Mouse (Mus musculus) lung, postnatal 0 days (tissue): Measurements from ENCODE around the gene Gm49630. TPM values are rescaled to one million over a fixed set of nuclear protein-coding genes. Genes with fewer than 3 reads are reported as not detected.
"Not testable (repeated sequence)": the region's sequence is repeated elsewhere in the genome, so short reads cannot be mapped to it uniquely, and the experiment has no call there.

Experiments
- ATAC-seq: fragments of 200-750 bp; cut with Nextera tagmentation; 2 replicates; pipeline ENCODE4 v1.8.0; 2017; ENCODE audit warnings: moderate library complexity
- DNase-seq: peaks from one replicate; pipeline ENCODE4 v3.0.0-alpha.2; 2016; ENCODE audit warnings: low spot score
- H3K27ac ChIP-seq: fragments of 300-500 bp; sonication (generic); 2 replicates; pipeline ENCODE4 v1.5.1; 2014; ENCODE audit warnings: antibody characterized with exemption, mild to moderate bottlenecking, low read length, mixed read lengths
- H3K27me3 ChIP-seq: fragments of 300-500 bp; sonication (generic); replicated peaks from 2 replicates; pipeline ENCODE4 v1.6.1; 2014; ENCODE audit warnings: low read length, mixed read lengths; ENCODE audit not compliant: insufficient read depth
- H3K36me3 ChIP-seq: fragments of 300-500 bp; sonication (generic); 2 replicates; pipeline ENCODE4 v1.6.1; 2014; ENCODE audit warnings: low read length, mixed read lengths; ENCODE audit not compliant: insufficient read depth
- H3K4me1 ChIP-seq: fragments of 300-500 bp; sonication (generic); 2 replicates; pipeline ENCODE4 v1.6.1; 2014; ENCODE audit warnings: antibody characterized with exemption, low read depth, low read length, mixed read lengths; ENCODE audit not compliant: insufficient read depth
- H3K4me2 ChIP-seq: fragments of 300-500 bp; sonication (generic); replicated peaks from 2 replicates; pipeline ENCODE4 v1.6.1; 2014; ENCODE audit warnings: low read depth, mild to moderate bottlenecking, low read length, moderate library complexity, mixed read lengths
- H3K4me3 ChIP-seq: fragments of 300-500 bp; sonication (generic); 2 replicates; pipeline ENCODE4 v1.5.1; 2014; ENCODE audit warnings: low read depth, low read length
- H3K9ac ChIP-seq: fragments of 300-500 bp; sonication (generic); replicated peaks from 2 replicates; pipeline ENCODE4 v1.6.1; 2014; ENCODE audit warnings: low read depth, mild to moderate bottlenecking
- H3K9me3 ChIP-seq: fragments of 300-500 bp; sonication (generic); 2 replicates; pipeline ENCODE4 v1.6.1; 2016; ENCODE audit warnings: low read length, mixed read lengths
- WGBS: fragments of 180-500 bp; shearing (Covaris S2); extraction: QIAGEN DNeasy Blood & Tissue Kit; methylation state at CpG from one replicate; pipeline ENCODE4 v1.1.7; 2014; 5-methylcytosine and 5-hydroxymethylcytosine counted together
- polyA plus RNA-seq: library from polyadenylated mRNA; unstranded; fragments of >200 nt; fragmentation: Nextera tagmentation; extraction: Ambion mirVana; gene quantifications from 2 replicates; pipeline ENCODE4 v1.2.1, GENCODE M21; 2015

Gm49630 gene
- polyA plus RNA-seq, 1 experiment from 2014 or later = not detected

DNA sequence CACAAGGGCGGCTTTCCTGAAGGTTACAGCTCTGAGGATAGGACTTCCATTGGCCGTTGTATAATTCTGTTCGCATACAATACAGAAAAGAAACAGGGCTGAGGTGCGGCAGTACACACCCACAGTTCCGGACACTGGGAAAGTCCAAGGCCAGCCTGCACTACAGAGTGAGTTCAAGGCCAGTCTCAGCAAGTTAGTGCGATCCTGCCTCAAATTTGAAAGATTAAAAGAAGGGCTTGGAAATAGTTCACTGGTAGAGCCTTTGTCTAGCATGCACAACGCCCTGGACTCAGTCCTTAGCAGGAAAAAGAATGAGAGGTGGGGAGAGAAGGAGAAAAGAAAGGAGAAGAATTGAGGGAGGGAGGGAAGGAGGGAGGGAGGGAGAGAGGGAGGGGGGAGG is 23.3 kb upstream of the Gm49630 start:
- not testable (repeated sequence) for H3K27me3 ChIP-seq, DNase-seq, ATAC-seq, H3K4me3 ChIP-seq, H3K27ac ChIP-seq, H3K4me2 ChIP-seq, H3K36me3 ChIP-seq, H3K9me3 ChIP-seq, H3K4me1 ChIP-seq, H3K9ac ChIP-seq
- WGBS = 84% methylated on average over 7 of the region's 7 CpGs

GRCm38 (mm10) chr17:7389898-7390297 is 18.1 kb upstream of the Gm49630 start:
- H3K9ac ChIP-seq, H3K4me2 ChIP-seq, H3K4me1 ChIP-seq, H3K36me3 ChIP-seq, H3K27ac ChIP-seq, DNase-seq, ATAC-seq, H3K4me3 ChIP-seq, H3K9me3 ChIP-seq, H3K27me3 ChIP-seq: not testable (repeated sequence)
- WGBS = 62% methylated on average over 7 of the region's 7 CpGs

GRCm38 (mm10) chr17:7388958-7389356 is 17.2 kb upstream of the Gm49630 start:
- not testable (repeated sequence) for ATAC-seq, H3K4me1 ChIP-seq, DNase-seq, H3K9me3 ChIP-seq, H3K36me3 ChIP-seq, H3K9ac ChIP-seq, H3K4me3 ChIP-seq, H3K4me2 ChIP-seq, H3K27ac ChIP-seq, H3K27me3 ChIP-seq
- 64% methylated on average over 6 of the region's 8 CpGs for WGBS

DNA sequence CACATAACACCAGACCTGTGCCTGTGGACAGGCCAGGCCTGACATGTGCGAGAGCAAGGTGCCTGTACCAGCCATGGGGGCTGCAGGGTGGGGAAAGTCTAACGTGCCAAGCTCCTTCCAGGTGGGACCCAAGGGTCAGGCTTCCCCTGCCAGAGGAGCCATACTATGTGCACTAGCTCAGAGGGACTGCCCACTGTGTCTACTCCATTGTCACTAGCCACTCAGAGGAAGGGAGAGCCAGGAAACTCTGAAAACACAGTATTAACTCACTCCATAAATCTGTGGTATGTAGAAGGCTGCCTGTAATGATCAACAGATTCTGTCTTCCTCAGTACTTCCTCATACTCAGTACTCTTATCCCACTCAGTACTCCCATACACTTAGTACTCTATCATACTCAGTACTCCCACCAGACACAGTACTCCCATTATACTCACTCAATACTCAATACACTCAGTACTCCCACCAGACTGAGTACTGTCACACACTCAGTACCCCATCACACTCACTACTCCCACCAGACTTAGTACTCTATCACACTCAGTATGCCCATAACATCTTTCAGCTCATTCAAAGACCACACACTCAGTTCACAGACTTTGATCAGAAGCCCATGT is 16.7 kb upstream of the Gm49630 start:
- WGBS = no CpG with 5 or more reads among the region's 2 CpGs
- not testable (repeated sequence) for H3K4me2 ChIP-seq, H3K4me3 ChIP-seq, H3K9me3 ChIP-seq, H3K9ac ChIP-seq, H3K36me3 ChIP-seq, H3K27ac ChIP-seq, H3K4me1 ChIP-seq, ATAC-seq, DNase-seq, H3K27me3 ChIP-seq

DNA sequence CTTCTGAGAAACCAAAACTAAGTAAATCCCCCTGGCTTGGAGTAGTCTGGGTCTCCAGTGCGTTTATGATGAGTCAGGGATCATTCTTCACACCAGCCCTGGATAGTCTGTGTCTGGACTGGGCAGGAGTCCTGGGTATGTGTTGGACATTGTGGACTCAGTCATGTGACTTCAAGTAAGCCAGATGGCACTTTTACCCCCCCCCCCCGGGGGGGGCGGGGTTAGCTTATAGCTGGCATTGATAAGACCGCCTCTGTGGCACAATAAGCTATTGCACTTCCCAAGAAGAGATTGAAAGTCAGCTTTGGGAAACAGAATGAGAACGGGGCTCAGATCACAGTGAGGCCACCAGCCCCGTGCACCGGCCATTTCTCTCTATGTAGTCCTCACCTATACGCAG is 14.2 kb upstream of the Gm49630 start:
- not testable (repeated sequence) for DNase-seq, H3K4me1 ChIP-seq, H3K36me3 ChIP-seq, H3K4me3 ChIP-seq, H3K9ac ChIP-seq, H3K4me2 ChIP-seq, H3K27ac ChIP-seq, H3K27me3 ChIP-seq, ATAC-seq, H3K9me3 ChIP-seq
- WGBS = 74% methylated on average over 8 of the region's 8 CpGs

DNA sequence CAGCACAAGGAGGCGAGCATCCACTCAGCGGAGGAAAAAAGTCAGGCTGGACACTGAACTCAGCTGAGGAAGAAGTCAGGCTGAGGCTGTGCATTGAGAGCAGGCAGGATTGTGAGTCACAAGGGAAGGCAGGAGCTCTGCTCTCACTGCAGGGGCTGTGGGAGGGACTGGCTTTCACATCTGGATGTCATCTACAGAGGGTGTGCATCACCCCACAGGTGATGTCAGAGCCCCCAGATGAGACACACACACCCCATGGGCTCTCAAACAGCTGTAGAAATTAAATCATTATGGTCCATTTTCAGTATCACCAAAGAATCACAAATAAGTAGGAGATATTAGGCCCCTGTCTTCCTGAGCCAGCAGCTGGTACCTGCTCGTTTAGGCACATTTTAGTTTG is 13.6 kb upstream of the Gm49630 start, which contains the start of gene Unc93a2:
TSS of gene Unc93a2 (minus strand) at position 101 of the 400 bp plus-strand sequence.
- H3K36me3 ChIP-seq, H3K27ac ChIP-seq, ATAC-seq, H3K9ac ChIP-seq, DNase-seq, H3K4me1 ChIP-seq, H3K9me3 ChIP-seq, H3K27me3 ChIP-seq, H3K4me3 ChIP-seq, H3K4me2 ChIP-seq: not testable (repeated sequence)
- 72% methylated on average over 3 of the region's 3 CpGs for WGBS

GRCm38 (mm10) chr17:7383167-7384143 is 11.7 kb upstream of the Gm49630 start:
- not testable (repeated sequence) for ATAC-seq
- WGBS = 77% methylated on average over 7 of the region's 13 CpGs

DNA sequence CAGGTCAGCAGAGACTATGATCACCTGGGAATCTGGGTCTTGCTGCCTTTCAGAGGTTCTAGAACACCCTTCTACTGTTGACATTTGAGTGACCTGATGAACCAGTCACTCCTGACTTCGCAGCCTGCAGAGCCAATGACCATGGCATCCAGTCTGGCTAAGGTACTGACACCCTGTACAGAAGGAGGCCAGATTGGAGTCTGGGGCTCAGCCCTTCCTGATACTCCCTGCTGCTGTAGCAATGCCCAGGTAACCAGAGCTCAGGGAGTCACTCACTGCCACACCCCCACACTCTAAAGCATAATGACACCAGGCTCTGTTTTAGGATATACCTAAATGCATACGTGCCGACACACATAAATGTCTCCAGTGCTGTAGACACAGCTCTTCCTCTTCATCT is 10.9 kb upstream of the Gm49630 start:
- WGBS = 80% methylated on average over 1 of the region's 3 CpGs
- not testable (repeated sequence) for H3K9ac ChIP-seq, H3K36me3 ChIP-seq, H3K4me1 ChIP-seq, H3K27ac ChIP-seq, H3K27me3 ChIP-seq, ATAC-seq, H3K4me3 ChIP-seq, H3K4me2 ChIP-seq, H3K9me3 ChIP-seq, DNase-seq

More at GRCm38 (mm10) chr17:7383167-7384143, 11.7 kb upstream of the Gm49630 start:
- not testable (repeated sequence) for H3K4me3 ChIP-seq, H3K27ac ChIP-seq, H3K4me1 ChIP-seq, H3K9ac ChIP-seq, H3K4me2 ChIP-seq, H3K9me3 ChIP-seq, H3K27me3 ChIP-seq, DNase-seq, H3K36me3 ChIP-seq

- H3K4me3 ChIP-seq, H3K4me2 ChIP-seq, H3K27ac ChIP-seq, H3K9me3 ChIP-seq, H3K9ac ChIP-seq, H3K4me1 ChIP-seq, H3K27me3 ChIP-seq, ATAC-seq, H3K36me3 ChIP-seq, DNase-seq: not testable (repeated sequence)
- 12% methylated on average over 2 of the region's 3 CpGs for WGBS
These were observed 6.1 kb upstream of the Gm49630 start for GRCm38 (mm10) chr17:7377907-7378306.
